Mouse (Mus musculus) liver, adult 2 months (tissue): ENCODE measurements at regions not wholly inside any gene's neighbourhood (a gene's known extent, or its start where the extent isn't known, plus 50 kb on each side); places are given as distances from the start of the nearest gene placed in this dataset.

Experiments
- CTCF ChIP-seq: fragments of 200-500 bp; IDR thresholded peaks from 2 replicates; pipeline ENCODE4 v1.5.1; 2011; ENCODE audit warnings: low read depth, low read length, control low read depth
- POLR2A ChIP-seq: fragments of 200-500 bp; IDR thresholded peaks from 2 replicates; pipeline ENCODE4 v1.6.1; 2011; ENCODE audit warnings: low read length, control low read depth; ENCODE audit not compliant: insufficient read depth; ENCODE audit errors: extremely low read depth

DNA sequence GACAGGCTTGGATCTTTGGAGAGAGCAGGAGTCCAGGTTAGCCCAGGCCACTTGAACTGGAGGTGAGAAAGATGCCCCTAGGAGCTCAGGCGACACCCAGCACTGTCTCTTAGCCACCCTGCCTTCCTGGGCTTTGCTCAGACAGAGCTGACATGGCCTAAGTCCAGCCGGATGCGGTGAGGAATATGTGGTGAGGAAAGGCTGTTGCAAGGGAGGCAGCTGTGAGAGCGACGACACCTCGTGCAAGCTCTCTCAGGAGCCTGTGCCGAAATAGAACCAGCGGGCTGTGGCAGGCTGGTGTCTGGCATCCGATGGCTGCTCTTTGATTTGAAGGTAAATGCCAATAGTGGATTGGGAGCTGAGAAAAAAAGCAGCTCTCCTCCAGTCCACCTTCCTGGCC, 191.4 kb upstream of the Sdk2 start:
- TF ChIP-seq CTCF = no peak
- TF ChIP-seq POLR2A = no peak
